Mouse (Mus musculus): Measurements from ENCODE around the gene Ttc39d.

GRCm38 (mm10) chr17:80254421-80254820 lies 47.2 kb downstream of the Ttc39d start:
- no peak for TF ChIP-seq GATA1 (IDR thresholded peaks at IDR 0.05; ENCODE audit: borderline replicate concordance, low read length)
- no peak for TF ChIP-seq FLI1 (IDR thresholded peaks at IDR 0.05; ENCODE audit: low read length)

Measured in megakaryocyte, embryonic 14.5 days (primary cell).